Comparison of ENCODE assay signal across 9 mouse cellular contexts in the genomic region with DNA sequence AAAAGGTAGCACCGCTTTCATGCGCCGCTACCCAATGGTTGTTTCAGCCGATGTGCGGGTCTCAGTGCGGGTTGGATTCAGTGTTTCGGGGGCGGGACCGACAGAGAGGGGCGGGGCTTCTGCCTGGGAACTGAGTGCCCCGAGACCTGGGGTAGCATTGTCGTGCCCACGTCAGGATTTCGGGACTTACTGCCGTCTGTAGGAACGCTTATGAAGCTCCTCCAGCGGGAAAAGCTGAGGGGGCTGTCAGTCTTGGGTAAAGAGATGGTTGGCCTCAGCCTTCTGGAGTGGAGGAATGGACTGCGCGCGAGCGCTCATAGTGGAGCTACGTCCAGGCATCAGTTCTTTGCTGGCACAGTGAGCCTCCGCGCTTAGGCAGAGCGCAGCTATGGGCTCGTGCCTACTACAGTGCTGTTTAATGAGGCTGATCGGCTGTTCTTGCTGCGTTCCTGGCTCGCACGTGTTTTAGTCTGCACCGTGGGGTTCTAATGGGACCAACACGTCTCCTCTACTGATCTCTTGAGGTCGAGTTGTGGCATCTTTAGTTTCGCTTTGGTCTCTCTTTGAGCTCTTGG. TPM values are rescaled to one million over a fixed set of nuclear protein-coding genes. Genes with fewer than 3 reads are reported as not detected.
DNase-seq lines count a peak whose midpoint lies in the region; ATAC-seq and TF ChIP-seq lines count a peak whose summit lies in the region.
"Had no signal": no experiment of that assay in that cellular context is flagged by ENCODE, and none has a peak within 500 bp of the region (broad histone marks: within the 10 kb centered on the region; RNA-seq: fewer than 3 reads in every experiment).

No protein-coding gene starts in this region.

- H3K36me3 ChIP-seq in E14TG2a.4 (ENCODE audit: insufficient read depth, low read length) = no peaks in the 10 kb centered on the region
- no peaks in the 10 kb centered on the region for H3K36me3 ChIP-seq in hindbrain, postnatal 0 days (ENCODE audit: insufficient read depth, low read length)
- H3K36me3 ChIP-seq in lung, embryonic 16.5 days (ENCODE audit: control insufficient read depth, insufficient read depth, low read length) = no peaks in the 10 kb centered on the region

- peak; percentile 48 for DNase-seq in CD4-positive, CD25-positive, alpha-beta regulatory T cell, adult 2 months (ENCODE audit: low read depth, low spot score)
- peak; percentile 66 for DNase-seq in hindbrain, postnatal 0 days (ENCODE audit: low spot score)
- peak; percentile 50 for DNase-seq in retina, embryonic 14.5 days (ENCODE audit: low spot score)
- no peak for DNase-seq in layer of hippocampus, postnatal 36 days
- no peak for DNase-seq in cerebellum, adult 11 months

- peak overlapping the region; percentile 80 for H3K4me3 ChIP-seq in E14TG2a.4 (replicated peaks; ENCODE audit: low read length)
- peak overlapping the region; percentile 36 for H3K4me3 ChIP-seq in embryonic fibroblast, embryonic 13.5 days (ENCODE audit: insufficient read depth, low read length)
- H3K4me3 ChIP-seq in hindbrain, postnatal 0 days (ENCODE audit: low read length) = peak overlapping the region; percentile 44
- peak overlapping the region; percentile 43 for H3K4me3 ChIP-seq in lung, embryonic 16.5 days (ENCODE audit: low read length)

- no peaks in the 10 kb centered on the region for H3K9me3 ChIP-seq in E14TG2a.4 (ENCODE audit: low read length)
- H3K9me3 ChIP-seq in hindbrain, postnatal 0 days (ENCODE audit: low read length) = no peaks in the 10 kb centered on the region
- no peaks in the 10 kb centered on the region for H3K9me3 ChIP-seq in lung, embryonic 16.5 days (ENCODE audit: control insufficient read depth, low read length)

- peak overlapping the region; percentile 68 for H3K4me2 ChIP-seq in hindbrain, postnatal 0 days (ENCODE audit: low read depth, low read length)
- peak overlapping the region; percentile 63 for H3K4me2 ChIP-seq in lung, embryonic 16.5 days (ENCODE audit: low read depth, low read length)

- TF ChIP-seq POLR2A in embryonic fibroblast, embryonic 13.5 days (IDR thresholded peaks at IDR 0.05; ENCODE audit: low read depth, low read length) = no peak

- H3K27ac ChIP-seq in embryonic fibroblast, embryonic 13.5 days (ENCODE audit: insufficient read depth, low read length) = no peak overlapping the region
- no peak overlapping the region for H3K27ac ChIP-seq in hindbrain, postnatal 0 days
- H3K27ac ChIP-seq in lung, embryonic 16.5 days (ENCODE audit: low read length) = no peak overlapping the region

- ATAC-seq in hindbrain, postnatal 0 days = peak; percentile 79
- peak; percentile 71 for ATAC-seq in lung, embryonic 16.5 days (ENCODE audit: low read depth)

- peaks cover 23% of the 10 kb centered on the region for H3K4me1 ChIP-seq in E14TG2a.4 (replicated peaks; ENCODE audit: low read depth, low read length)
- no peaks in the 10 kb centered on the region; the same call in 1 of the 2 replicates for H3K4me1 ChIP-seq in embryonic fibroblast, embryonic 13.5 days (ENCODE audit: control insufficient read depth, insufficient read depth, low read length)
- peaks cover 17% of the 10 kb centered on the region for H3K4me1 ChIP-seq in hindbrain, postnatal 0 days (ENCODE audit: insufficient read depth, low read length)
- H3K4me1 ChIP-seq in lung, embryonic 16.5 days (replicated peaks; ENCODE audit: control insufficient read depth, insufficient read depth, low read length) = peaks cover 12% of the 10 kb centered on the region

- TF ChIP-seq CTCF in E14TG2a.4 (conservative IDR thresholded peaks at IDR 0.05; ENCODE audit: low read length) = no peak
- TF ChIP-seq CTCF in embryonic fibroblast, embryonic 13.5 days (IDR thresholded peaks at IDR 0.05; ENCODE audit: borderline replicate concordance, insufficient read depth, low read length) = no peak
- TF ChIP-seq CTCF in hindbrain, postnatal 0 days (IDR thresholded peaks at IDR 0.05; ENCODE audit: low read depth) = peak; percentile 32

- under 1% methylated on average over 34 of the region's 34 CpGs for WGBS in hindbrain, postnatal 0 days
- under 1% methylated on average over 34 of the region's 34 CpGs for WGBS in lung, embryonic 16.5 days

- peaks cover 98% of the 10 kb centered on the region for H3K27me3 ChIP-seq in E14TG2a.4 (ENCODE audit: insufficient read depth, low read length)
- peaks cover 56% of the 10 kb centered on the region for H3K27me3 ChIP-seq in hindbrain, postnatal 0 days (ENCODE audit: insufficient read depth, low read length)
- peaks cover 75% of the 10 kb centered on the region for H3K27me3 ChIP-seq in lung, embryonic 16.5 days (ENCODE audit: control insufficient read depth, insufficient read depth, low read depth, low read length)

- no peak overlapping the region; the same call in 1 of the 2 replicates for H3K9ac ChIP-seq in hindbrain, postnatal 0 days (replicated peaks; ENCODE audit: low read length)
- H3K9ac ChIP-seq in lung, embryonic 16.5 days (ENCODE audit: low read length) = peak overlapping the region; percentile 29; the same call in 1 of the 2 replicates

RNA-seq across cellular contexts. Expression of gene Msx3, which starts 0.3 kb away (rescaled TPM):
- polyA plus RNA-seq in embryonic fibroblast, embryonic 13.5 days (2011; ENCODE audit: insufficient read length, low read depth, missing spikeins) = not detected in 2 replicates
- total RNA-seq in hindbrain, postnatal 0 days (2014; rRNA removed) = 0.94 and 1.2 TPM in 2 replicates
- 1.9 and 2.0 TPM in 2 replicates for polyA plus RNA-seq in hindbrain, postnatal 0 days (2015; fragmentation: Nextera tagmentation; extraction: Ambion mirVana)
- polyA plus RNA-seq in lung, embryonic 16.5 days (2015; fragmentation: Nextera tagmentation; extraction: Ambion mirVana) = not detected in 2 replicates
- under 1 TPM in 1 of 2 experiments, not detected in 1; 0.18 TPM for total RNA-seq in layer of hippocampus, postnatal 36 days (2021)
- polyA plus RNA-seq: gonadal fat pad, adult 2 months had no signal

RNA-seq across cellular contexts. Expression of gene Tubgcp2, which starts 12.7 kb away (rescaled TPM):
- 29.9 and 38.5 TPM in 2 replicates for polyA plus RNA-seq in embryonic fibroblast, embryonic 13.5 days (2011; ENCODE audit: insufficient read length, low read depth, missing spikeins)
- 61.7 and 63.7 TPM in 2 replicates for total RNA-seq in hindbrain, postnatal 0 days (2014; rRNA removed)
- polyA plus RNA-seq in hindbrain, postnatal 0 days (2015; fragmentation: Nextera tagmentation; extraction: Ambion mirVana) = 58.3 TPM in 2 replicates
- 50.5 and 50.6 TPM in 2 replicates for polyA plus RNA-seq in lung, embryonic 16.5 days (2015; fragmentation: Nextera tagmentation; extraction: Ambion mirVana)
- 10 to 100 TPM; 34.8 to 36.3 TPM for total RNA-seq in layer of hippocampus, postnatal 36 days (2021)

RNA-seq across cellular contexts. Expression of gene Zfp511, which starts 13.0 kb away (rescaled TPM):
- polyA plus RNA-seq in embryonic fibroblast, embryonic 13.5 days (2011; ENCODE audit: insufficient read length, low read depth, missing spikeins) = 19.8 and 21.0 TPM in 2 replicates
- 23.3 and 42.9 TPM in 2 replicates for total RNA-seq in hindbrain, postnatal 0 days (2014; rRNA removed)
- 60.5 and 63.9 TPM in 2 replicates for polyA plus RNA-seq in hindbrain, postnatal 0 days (2015; fragmentation: Nextera tagmentation; extraction: Ambion mirVana)
- 39.8 and 41.8 TPM in 2 replicates for polyA plus RNA-seq in lung, embryonic 16.5 days (2015; fragmentation: Nextera tagmentation; extraction: Ambion mirVana)
- total RNA-seq in layer of hippocampus, postnatal 36 days (2021) = 10 to 100 TPM; 23.7 to 30.7 TPM

RNA-seq across cellular contexts. Expression of gene Caly, which starts 33.1 kb away (rescaled TPM):
- polyA plus RNA-seq in embryonic fibroblast, embryonic 13.5 days (2011; ENCODE audit: insufficient read length, low read depth, missing spikeins) = not detected in 2 replicates
- 422 and 452 TPM in 2 replicates for total RNA-seq in hindbrain, postnatal 0 days (2014; rRNA removed)
- 460 and 486 TPM in 2 replicates for polyA plus RNA-seq in hindbrain, postnatal 0 days (2015; fragmentation: Nextera tagmentation; extraction: Ambion mirVana)
- polyA plus RNA-seq in lung, embryonic 16.5 days (2015; fragmentation: Nextera tagmentation; extraction: Ambion mirVana) = 0.63 and 1.6 TPM in 2 replicates
- total RNA-seq in layer of hippocampus, postnatal 36 days (2021) = 100 to 1,000 TPM; 242 to 255 TPM

RNA-seq across cellular contexts. Expression of gene Prap1, which starts 44.0 kb away (rescaled TPM):
- polyA plus RNA-seq in embryonic fibroblast, embryonic 13.5 days (2011; ENCODE audit: insufficient read length, low read depth, missing spikeins) = not detected in 2 replicates
- total RNA-seq in hindbrain, postnatal 0 days (2014; rRNA removed) = not detected in 2 replicates
- not detected in 2 replicates for polyA plus RNA-seq in hindbrain, postnatal 0 days (2015; fragmentation: Nextera tagmentation; extraction: Ambion mirVana)
- polyA plus RNA-seq in lung, embryonic 16.5 days (2015; fragmentation: Nextera tagmentation; extraction: Ambion mirVana) = 0.49 TPM in 1 of 2 replicates, not detected in the other
- total RNA-seq in layer of hippocampus, postnatal 36 days (2021) = not detected
- polyA plus RNA-seq: gonadal fat pad, adult 2 months had no signal

Comparison
In these comparisons a context has a peak if more than half of its experiments do, and no peak if none do; other contexts are left out.
1. DNase-seq: peak in CD4-positive, CD25-positive, alpha-beta regulatory T cell, adult 2 months (single experiment), hindbrain, postnatal 0 days (single experiment) and retina, embryonic 14.5 days (single experiment); none in layer of hippocampus, postnatal 36 days (0 of 2) and cerebellum, adult 11 months (single experiment).
2. Peak in every context shown above with its lines, with median percentiles within 50 percentile points of each other: H3K4me3 ChIP-seq.